Mouse (Mus musculus): ENCODE data around the gene Cnksr2. TPM values are rescaled to one million over a fixed set of nuclear protein-coding genes. Genes with fewer than 3 reads are reported as not detected.

Gene Cnksr2
- polyA plus RNA-seq (2012; fragmentation: generic; extraction: Trizol) = not detected
- long read RNA-seq, experiment 1 = 0 reads
- long read RNA-seq, experiment 2 = 0 reads

GRCm38 (mm10) chrX:158043057-158043843, at the start of gene Cnksr2:
Gene Cnksr2, minus strand, starts transcription at chrX:158043294.
- H3K27me3 ChIP-seq (ENCODE audit: control insufficient read depth, insufficient read depth, insufficient read length) = no peaks in the 10 kb centered on the region
- H3K4me3 ChIP-seq (ENCODE audit: insufficient read depth, poor library complexity, severe bottlenecking) = no peak within 1 kb of the TSS
- H3K79me3 ChIP-seq (ENCODE audit: low read depth) = no peaks in the 10 kb centered on the region
- no peak for TF ChIP-seq USF1 (IDR thresholded peaks at IDR 0.05; ENCODE audit: low read depth)
- TF ChIP-seq CTCF (IDR thresholded peaks at IDR 0.05; ENCODE audit: control insufficient read depth, insufficient read depth, insufficient read length) = no peak
- TF ChIP-seq CEBPB (IDR thresholded peaks at IDR 0.05; ENCODE audit: low read depth) = no peak
- no peak for TF ChIP-seq FOSL1 (IDR thresholded peaks at IDR 0.05; ENCODE audit: insufficient read depth, low read length, poor library complexity, severe bottlenecking)
- no peak for TF ChIP-seq MYOG (IDR thresholded peaks at IDR 0.05; ENCODE audit: control insufficient read depth, extremely low read depth, insufficient read length)
- TF ChIP-seq MAX (IDR thresholded peaks at IDR 0.05) = no peak
- no peak for TF ChIP-seq MYOD1 (IDR thresholded peaks at IDR 0.05; ENCODE audit: control insufficient read depth, insufficient read length, low read depth)
- no peaks in the 10 kb centered on the region for H3K36me3 ChIP-seq (ENCODE audit: control insufficient read depth, insufficient read depth)
- H3ac ChIP-seq (ENCODE audit: control insufficient read depth, insufficient read length, low read depth) = no peak within 1 kb of the TSS
- no peaks in the 10 kb centered on the region for H3K79me2 ChIP-seq (ENCODE audit: control insufficient read depth, insufficient read depth)

DNA sequence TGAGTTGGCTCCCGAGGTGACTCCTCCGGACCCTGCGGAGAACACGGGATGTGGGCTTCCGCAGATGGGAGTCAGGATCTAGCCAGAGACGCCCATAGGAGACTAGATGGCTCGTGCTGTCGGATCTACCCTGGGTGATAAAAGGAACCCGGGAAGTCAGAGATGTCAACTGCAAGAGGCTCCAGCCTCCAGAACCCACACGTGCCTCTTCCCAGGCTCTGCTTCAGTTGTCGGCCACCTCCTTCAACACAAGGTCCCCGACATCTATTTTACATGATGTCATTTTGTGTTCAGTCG, 698 bp upstream of the Cnksr2 start:
- H3K79me2 ChIP-seq (ENCODE audit: control insufficient read depth, insufficient read depth) = no peaks in the 10 kb centered on the region
- H3K79me3 ChIP-seq (ENCODE audit: low read depth) = no peaks in the 10 kb centered on the region
- no peaks in the 10 kb centered on the region for H3K27me3 ChIP-seq (ENCODE audit: control insufficient read depth, insufficient read depth, insufficient read length)
- no peak overlapping the region for H3K4me3 ChIP-seq (ENCODE audit: insufficient read depth, poor library complexity, severe bottlenecking)
- no peaks in the 10 kb centered on the region for H3K36me3 ChIP-seq (ENCODE audit: control insufficient read depth, insufficient read depth)
- no peak overlapping the region for H3ac ChIP-seq (ENCODE audit: control insufficient read depth, insufficient read length, low read depth)
- TF ChIP-seq CTCF (IDR thresholded peaks at IDR 0.05; ENCODE audit: control insufficient read depth, insufficient read depth, insufficient read length) (no peak), USF1 (IDR thresholded peaks at IDR 0.05; ENCODE audit: low read depth) (no peak)

DNA sequence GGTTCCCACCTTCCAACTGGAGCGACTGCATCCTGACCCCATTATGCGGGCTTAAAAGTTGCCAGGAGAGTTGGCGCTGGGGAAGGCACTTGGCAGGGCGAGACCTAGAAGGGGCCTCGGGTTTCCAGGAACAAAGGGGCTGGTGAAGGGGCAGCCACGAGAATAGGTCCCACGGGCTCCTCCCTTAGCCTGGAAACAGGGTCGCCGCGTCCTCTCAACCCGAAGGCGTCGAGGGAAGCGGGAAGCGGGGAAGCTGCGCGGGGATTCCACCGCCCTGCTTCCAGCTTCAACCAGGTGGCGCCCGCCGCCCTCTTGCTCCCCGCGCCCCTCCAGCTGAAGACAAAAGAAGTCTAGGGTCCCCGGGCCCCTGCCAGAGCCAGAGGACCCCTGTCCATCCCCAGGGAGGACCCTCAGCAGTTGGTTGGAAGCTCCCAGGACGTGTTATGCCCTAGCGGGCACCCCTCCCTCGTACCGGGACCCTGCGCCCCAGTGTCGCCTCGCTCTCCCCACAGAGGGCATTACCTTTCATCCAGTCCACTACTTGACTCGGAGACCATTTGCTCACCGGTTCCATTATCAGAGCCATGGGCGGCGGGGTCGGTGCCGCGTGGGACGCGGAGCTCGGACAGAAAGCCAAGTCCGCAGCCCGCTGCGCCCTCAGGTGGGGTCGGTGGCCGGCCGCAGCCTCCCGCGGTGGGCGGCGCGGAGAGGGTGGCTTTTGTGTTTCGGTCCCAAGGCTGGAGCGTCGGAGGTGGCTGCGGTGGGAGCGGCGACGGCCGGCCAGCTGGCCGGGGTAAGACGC, 638 bp downstream of the Cnksr2 start:
- Histone ChIP-seq H3K79me3 (ENCODE audit: low read depth) (no peaks in the 10 kb centered on the region), H3K79me2 (ENCODE audit: control insufficient read depth, insufficient read depth) (no peaks in the 10 kb centered on the region), H3K36me3 (ENCODE audit: control insufficient read depth, insufficient read depth) (no peaks in the 10 kb centered on the region), H3K4me3 (ENCODE audit: insufficient read depth, poor library complexity, severe bottlenecking) (no peak overlapping the region), H3ac (ENCODE audit: control insufficient read depth, insufficient read length, low read depth) (no peak overlapping the region), H3K27me3 (ENCODE audit: control insufficient read depth, insufficient read depth, insufficient read length) (no peaks in the 10 kb centered on the region)
- TF ChIP-seq MYOG (IDR thresholded peaks at IDR 0.05; ENCODE audit: control insufficient read depth, extremely low read depth, insufficient read length) (no peak), MAX (IDR thresholded peaks at IDR 0.05) (no peak), FOSL1 (IDR thresholded peaks at IDR 0.05; ENCODE audit: insufficient read depth, low read length, poor library complexity, severe bottlenecking) (no peak), CTCF (IDR thresholded peaks at IDR 0.05; ENCODE audit: control insufficient read depth, insufficient read depth, insufficient read length) (no peak), USF1 (IDR thresholded peaks at IDR 0.05; ENCODE audit: low read depth) (no peak), CEBPB (IDR thresholded peaks at IDR 0.05; ENCODE audit: low read depth) (no peak), MYOD1 (IDR thresholded peaks at IDR 0.05; ENCODE audit: control insufficient read depth, insufficient read length, low read depth) (no peak)

- TF ChIP-seq MYOD1 (IDR thresholded peaks at IDR 0.05; ENCODE audit: control insufficient read depth, insufficient read length, low read depth) = no peak
- TF ChIP-seq CTCF (IDR thresholded peaks at IDR 0.05; ENCODE audit: control insufficient read depth, insufficient read depth, insufficient read length) = no peak
- TF ChIP-seq MAX (IDR thresholded peaks at IDR 0.05) = no peak
- TF ChIP-seq MYOG (IDR thresholded peaks at IDR 0.05; ENCODE audit: control insufficient read depth, extremely low read depth, insufficient read length) = no peak
- no peak for TF ChIP-seq CEBPB (IDR thresholded peaks at IDR 0.05; ENCODE audit: low read depth)
- no peak for TF ChIP-seq FOSL1 (IDR thresholded peaks at IDR 0.05; ENCODE audit: insufficient read depth, low read length, poor library complexity, severe bottlenecking)
- TF ChIP-seq USF1 (IDR thresholded peaks at IDR 0.05; ENCODE audit: low read depth) = no peak
- Histone ChIP-seq H3K4me3 (ENCODE audit: insufficient read depth, poor library complexity, severe bottlenecking) (no peak overlapping the region), H3K27me3 (ENCODE audit: control insufficient read depth, insufficient read depth, insufficient read length) (no peaks in the 10 kb centered on the region), H3K79me3 (ENCODE audit: low read depth) (no peaks in the 10 kb centered on the region), H3ac (ENCODE audit: control insufficient read depth, insufficient read length, low read depth) (no peak overlapping the region), H3K79me2 (ENCODE audit: control insufficient read depth, insufficient read depth) (no peaks in the 10 kb centered on the region), H3K36me3 (ENCODE audit: control insufficient read depth, insufficient read depth) (no peaks in the 10 kb centered on the region)
Observed at GRCm38 (mm10) chrX:158041703-158042102, 1.4 kb downstream of the Cnksr2 start.

GRCm38 (mm10) chrX:157951698-157952097, 91.4 kb downstream of the Cnksr2 start:
- no peaks in the 10 kb centered on the region for H3K36me3 ChIP-seq (ENCODE audit: control insufficient read depth, insufficient read depth)
- H3K79me3 ChIP-seq (ENCODE audit: low read depth) = no peaks in the 10 kb centered on the region
- H3ac ChIP-seq (ENCODE audit: control insufficient read depth, insufficient read length, low read depth) = no peak overlapping the region
- H3K4me3 ChIP-seq (ENCODE audit: insufficient read depth, poor library complexity, severe bottlenecking) = no peak overlapping the region
- TF ChIP-seq MAX (IDR thresholded peaks at IDR 0.05) = no peak
- no peak for TF ChIP-seq CTCF (IDR thresholded peaks at IDR 0.05; ENCODE audit: control insufficient read depth, insufficient read depth, insufficient read length)
- TF ChIP-seq CEBPB (IDR thresholded peaks at IDR 0.05; ENCODE audit: low read depth) = no peak
- no peak for TF ChIP-seq MYOG (IDR thresholded peaks at IDR 0.05; ENCODE audit: control insufficient read depth, extremely low read depth, insufficient read length)
- no peak for TF ChIP-seq USF1 (IDR thresholded peaks at IDR 0.05; ENCODE audit: low read depth)
- no peak for TF ChIP-seq MYOD1 (IDR thresholded peaks at IDR 0.05; ENCODE audit: control insufficient read depth, insufficient read length, low read depth)
- no peak for TF ChIP-seq FOSL1 (IDR thresholded peaks at IDR 0.05; ENCODE audit: insufficient read depth, low read length, poor library complexity, severe bottlenecking)
- H3K27me3 ChIP-seq (ENCODE audit: control insufficient read depth, insufficient read depth, insufficient read length) = no peaks in the 10 kb centered on the region
- no peaks in the 10 kb centered on the region for H3K79me2 ChIP-seq (ENCODE audit: control insufficient read depth, insufficient read depth)

All from C2C12 (cell line).